Mouse (Mus musculus): ENCODE results near the gene Crlf1. TPM values are rescaled to one million over a fixed set of nuclear protein-coding genes. Genes with fewer than 3 reads are reported as not detected.

The Crlf1 gene
- polyA plus RNA-seq, 1 experiment from 2014 or later = 2.2 TPM

GRCm38 (mm10) chr8:70517940-70518643 lies 25.1 kb downstream of the Crlf1 start:
- peaks cover 12% of the 10 kb centered on the region for H3K4me1 ChIP-seq (replicated peaks)
- WGBS = 70% methylated on average over 10 of the region's 10 CpGs
- H3K4me2 ChIP-seq = no peak overlapping the region
- no peak for ATAC-seq (ENCODE audit: low FRiP score)
- no peak overlapping the region for H3K9ac ChIP-seq
- no peaks in the 10 kb centered on the region for H3K27me3 ChIP-seq
- no peaks in the 10 kb centered on the region for H3K9me3 ChIP-seq
- no peak overlapping the region for H3K4me3 ChIP-seq
- H3K27ac ChIP-seq = no peak overlapping the region
- peaks cover 50% of the 10 kb centered on the region for H3K36me3 ChIP-seq

- 94% methylated on average over 6 of the region's 6 CpGs for WGBS
These were observed 26.1 kb downstream of the Crlf1 start for GRCm38 (mm10) chr8:70519043-70519442.

GRCm38 (mm10) chr8:70519606-70520005 lies 26.6 kb downstream of the Crlf1 start:
- no peak overlapping the region for H3K9ac ChIP-seq
- no peak overlapping the region for H3K4me2 ChIP-seq
- ATAC-seq (ENCODE audit: low FRiP score) = no peak
- WGBS = 81% methylated on average over 2 of the region's 2 CpGs
- H3K4me1 ChIP-seq (replicated peaks) = peaks cover 15% of the 10 kb centered on the region
- peaks cover 37% of the 10 kb centered on the region for H3K36me3 ChIP-seq
- no peaks in the 10 kb centered on the region for H3K27me3 ChIP-seq
- H3K9me3 ChIP-seq = no peaks in the 10 kb centered on the region
- H3K27ac ChIP-seq = no peak overlapping the region
- no peak overlapping the region for H3K4me3 ChIP-seq

More at GRCm38 (mm10) chr8:70519043-70519442, 26.1 kb downstream of the Crlf1 start:
- Histone ChIP-seq H3K36me3 (peaks cover 43% of the 10 kb centered on the region), H3K27me3 (no peaks in the 10 kb centered on the region), H3K9ac (no peak overlapping the region), H3K4me3 (no peak overlapping the region), H3K27ac (no peak overlapping the region), H3K4me1 (replicated peaks) (peaks cover 15% of the 10 kb centered on the region), H3K4me2 (no peak overlapping the region), H3K9me3 (no peaks in the 10 kb centered on the region)
- no peak for ATAC-seq (ENCODE audit: low FRiP score)

- peak; percentile 88 for ATAC-seq (ENCODE audit: low FRiP score)
- H3K27ac ChIP-seq = peak overlapping the region; percentile 86
- under 1% methylated on average over 51 of the region's 51 CpGs for WGBS
These were observed 29.8 kb downstream of the Crlf1 start for GRCm38 (mm10) chr8:70522592-70523403.

GRCm38 (mm10) chr8:70527111-70527511 lies 34.2 kb downstream of the Crlf1 start:
- ATAC-seq (ENCODE audit: low FRiP score) = no peak
- WGBS = 4% methylated on average over 8 of the region's 8 CpGs
- Histone ChIP-seq H3K36me3 (peaks cover 26% of the 10 kb centered on the region), H3K4me3 (peak overlapping the region; percentile 77), H3K27ac (peak overlapping the region; percentile 91), H3K4me2 (peak overlapping the region; percentile 78), H3K9ac (peak overlapping the region; percentile 92), H3K4me1 (replicated peaks) (peaks cover 44% of the 10 kb centered on the region), H3K9me3 (no peaks in the 10 kb centered on the region), H3K27me3 (no peaks in the 10 kb centered on the region)

More at GRCm38 (mm10) chr8:70522592-70523403, 29.8 kb downstream of the Crlf1 start:
- no peaks in the 10 kb centered on the region for H3K9me3 ChIP-seq
- H3K4me1 ChIP-seq (replicated peaks) = peaks cover 25% of the 10 kb centered on the region
- H3K4me2 ChIP-seq = peak overlapping the region; percentile 80
- H3K27me3 ChIP-seq = no peaks in the 10 kb centered on the region
- peak overlapping the region; percentile 81 for H3K4me3 ChIP-seq
- peak overlapping the region; percentile 88 for H3K9ac ChIP-seq
- H3K36me3 ChIP-seq = peaks cover 19% of the 10 kb centered on the region

- under 1% methylated on average over 50 of the region's 61 CpGs for WGBS
- Histone ChIP-seq H3K9me3 (no peaks in the 10 kb centered on the region), H3K4me2 (peak within 1 kb of the TSS; percentile 78), H3K27me3 (no peaks in the 10 kb centered on the region), H3K4me1 (replicated peaks) (peaks cover 39% of the 10 kb centered on the region), H3K27ac (peak within 1 kb of the TSS; percentile 91), H3K4me3 (peak within 1 kb of the TSS; percentile 77), H3K9ac (peak within 1 kb of the TSS; percentile 92), H3K36me3 (peaks cover 31% of the 10 kb centered on the region)
- ATAC-seq (ENCODE audit: low FRiP score) = peak; percentile 92
These were observed 34.7 kb downstream of the Crlf1 start, which contains the start of the genes Fkbp8 and Kxd1 for GRCm38 (mm10) chr8:70527512-70528181. Fkbp8 (plus strand) TSS chr8:70527724. Kxd1 (minus strand) TSS chr8:70527956.

GRCm38 (mm10) chr8:70528182-70528797 lies 35.3 kb downstream of the Crlf1 start:
- peaks cover 37% of the 10 kb centered on the region for H3K36me3 ChIP-seq
- no peak for ATAC-seq (ENCODE audit: low FRiP score)

GRCm38 (mm10) chr8:70529299-70529698 lies 36.3 kb downstream of the Crlf1 start:
- peak overlapping the region; percentile 4; the same call in 1 of the 2 replicates for H3K4me3 ChIP-seq
- no peak for ATAC-seq (ENCODE audit: low FRiP score)
- peak overlapping the region; percentile 78; the same call in 1 of the 2 replicates for H3K4me2 ChIP-seq
- no peaks in the 10 kb centered on the region for H3K27me3 ChIP-seq
- peaks cover 33% of the 10 kb centered on the region for H3K4me1 ChIP-seq (replicated peaks)
- peaks cover 47% of the 10 kb centered on the region for H3K36me3 ChIP-seq
- no peak overlapping the region for H3K27ac ChIP-seq
- H3K9me3 ChIP-seq = no peaks in the 10 kb centered on the region
- WGBS = 87% methylated on average over 5 of the region's 5 CpGs
- H3K9ac ChIP-seq = peak overlapping the region; percentile 49

More at GRCm38 (mm10) chr8:70528182-70528797, 35.3 kb downstream of the Crlf1 start:
- Histone ChIP-seq H3K27me3 (no peaks in the 10 kb centered on the region), H3K9ac (peak overlapping the region; percentile 92), H3K4me3 (peak overlapping the region; percentile 77), H3K9me3 (no peaks in the 10 kb centered on the region), H3K4me1 (replicated peaks) (peaks cover 38% of the 10 kb centered on the region), H3K4me2 (peak overlapping the region; percentile 78), H3K27ac (peak overlapping the region; percentile 91)
- 37% methylated on average over 13 of the region's 13 CpGs for WGBS

- no peak overlapping the region for H3K27ac ChIP-seq
- H3K4me3 ChIP-seq = no peak overlapping the region
- peaks cover 33% of the 10 kb centered on the region for H3K4me1 ChIP-seq (replicated peaks)
- H3K27me3 ChIP-seq = no peaks in the 10 kb centered on the region
- H3K36me3 ChIP-seq = peaks cover 52% of the 10 kb centered on the region
- H3K4me2 ChIP-seq = no peak overlapping the region
- no peak for ATAC-seq (ENCODE audit: low FRiP score)
- WGBS = 93% methylated on average over 3 of the region's 3 CpGs
- no peak overlapping the region for H3K9ac ChIP-seq
- H3K9me3 ChIP-seq = no peaks in the 10 kb centered on the region
These were observed 36.8 kb downstream of the Crlf1 start for GRCm38 (mm10) chr8:70529741-70530161.

GRCm38 (mm10) chr8:70530314-70530713 lies 37.4 kb downstream of the Crlf1 start:
- no peak overlapping the region for H3K27ac ChIP-seq
- ATAC-seq (ENCODE audit: low FRiP score) = no peak
- H3K4me3 ChIP-seq = no peak overlapping the region
- WGBS = 91% methylated on average over 2 of the region's 2 CpGs
- no peaks in the 10 kb centered on the region for H3K27me3 ChIP-seq
- H3K9me3 ChIP-seq = no peaks in the 10 kb centered on the region
- peaks cover 58% of the 10 kb centered on the region for H3K36me3 ChIP-seq
- H3K9ac ChIP-seq = no peak overlapping the region
- H3K4me1 ChIP-seq (replicated peaks) = peaks cover 33% of the 10 kb centered on the region
- no peak overlapping the region for H3K4me2 ChIP-seq

GRCm38 (mm10) chr8:70534281-70534680 lies 41.3 kb downstream of the Crlf1 start:
- WGBS = 94% methylated on average over 12 of the region's 12 CpGs
- Histone ChIP-seq H3K27me3 (no peaks in the 10 kb centered on the region), H3K9me3 (no peaks in the 10 kb centered on the region), H3K4me2 (no peak overlapping the region), H3K4me1 (replicated peaks) (peaks cover 19% of the 10 kb centered on the region), H3K4me3 (no peak overlapping the region), H3K9ac (no peak overlapping the region; the same call in 1 of the 2 replicates), H3K27ac (no peak overlapping the region), H3K36me3 (peaks cover 81% of the 10 kb centered on the region)
- ATAC-seq (ENCODE audit: low FRiP score) = no peak

All from hindbrain, embryonic 13.5 days (tissue).